Mouse (Mus musculus) CD4-positive, CD25-positive, alpha-beta regulatory T cell, adult 2 months (primary cell): ENCODE measurements around the gene Kif27.
"Not testable (repeated sequence)": the region's sequence is repeated elsewhere in the genome, so short reads cannot be mapped to it uniquely, and the experiment has no call there.

Experiments used
- DNase-seq: peaks from one replicate; pipeline ENCODE4 v3.0.0-alpha.2; 2012; ENCODE audit warnings: low read depth, low spot score

Kif27 gene

DNA sequence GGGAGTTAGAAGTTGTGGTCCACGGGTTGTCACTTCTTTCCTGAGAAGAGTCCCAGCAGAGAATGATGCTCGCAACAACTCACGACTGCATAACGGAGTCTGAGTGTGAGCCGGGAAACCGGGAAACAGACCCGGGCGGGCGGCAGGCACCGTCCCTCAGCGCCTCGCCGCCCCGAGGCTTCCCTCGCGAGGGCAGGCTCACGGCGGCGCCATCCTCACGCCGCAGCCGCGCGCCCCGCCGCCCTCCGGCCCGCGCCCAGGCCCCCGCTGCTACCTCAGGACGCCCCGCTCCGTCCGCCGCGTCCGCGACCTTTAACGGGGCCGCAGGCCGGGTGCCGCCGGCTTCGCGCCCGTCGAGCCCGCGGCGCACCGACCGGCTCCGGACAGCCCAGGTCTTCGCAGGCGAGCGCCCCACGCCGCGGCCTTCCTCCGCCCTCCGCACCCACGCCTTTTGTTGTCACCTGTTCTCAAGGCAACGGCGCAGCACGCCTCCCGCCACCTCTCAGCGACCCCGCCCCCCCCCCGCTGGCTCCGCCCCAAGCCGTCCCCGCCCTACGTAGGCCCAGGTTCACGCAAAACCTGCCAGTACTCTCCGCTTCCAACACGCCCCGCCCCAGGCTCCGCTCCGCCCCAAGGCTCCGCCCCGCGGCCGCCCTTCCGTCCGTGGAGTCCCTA is at the start of gene Kif27:
Gene Kif27 (minus strand): TSS at position 494 of the 675 bp plus-strand sequence.
- peak; percentile 97 for DNase-seq

DNA sequence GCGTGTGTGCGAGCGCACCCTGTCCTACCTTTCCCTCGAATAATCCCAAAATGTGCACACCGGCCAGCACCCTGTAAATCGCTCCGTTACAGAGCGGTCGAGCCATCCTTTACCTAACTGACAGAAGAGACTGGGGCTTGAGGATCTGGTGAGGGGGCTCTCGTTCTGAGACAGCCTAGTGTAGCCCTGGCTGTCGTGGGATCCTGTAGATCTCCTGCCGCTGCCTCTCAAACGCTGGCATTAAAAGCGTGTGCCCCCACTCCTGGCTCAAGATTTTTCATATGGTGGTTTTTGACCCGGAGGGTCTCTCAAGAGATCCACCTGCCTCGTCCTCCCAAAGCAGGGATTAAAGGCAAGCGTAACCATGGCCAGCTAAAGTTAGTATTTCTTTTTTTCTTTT is 44.3 kb upstream of the Kif27 start, which contains the start of gene Hnrnpk:
Gene Hnrnpk (minus strand): TSS at position 101 of the 400 bp plus-strand sequence.
- DNase-seq: not testable (repeated sequence)

DNA sequence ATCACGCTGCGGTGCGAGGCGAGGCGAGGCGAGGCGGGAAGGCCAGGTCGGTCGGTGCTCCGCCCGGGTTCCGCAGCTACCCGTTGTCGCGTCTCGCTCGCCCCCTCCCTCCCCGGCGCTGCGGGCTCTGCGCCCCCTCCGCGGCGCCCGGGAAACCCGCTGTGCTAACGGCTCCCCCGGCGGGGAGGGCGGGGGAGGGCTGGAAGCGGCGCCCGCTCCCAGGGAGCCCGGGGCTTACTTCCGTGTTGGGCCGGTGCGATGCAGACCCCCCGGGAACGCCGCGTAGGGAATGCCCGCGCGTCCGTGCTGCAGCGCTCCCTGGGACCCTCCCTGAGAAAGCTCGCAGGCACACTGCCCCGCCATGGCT is 43.8 kb upstream of the Kif27 start:
- no peak for DNase-seq

DNA sequence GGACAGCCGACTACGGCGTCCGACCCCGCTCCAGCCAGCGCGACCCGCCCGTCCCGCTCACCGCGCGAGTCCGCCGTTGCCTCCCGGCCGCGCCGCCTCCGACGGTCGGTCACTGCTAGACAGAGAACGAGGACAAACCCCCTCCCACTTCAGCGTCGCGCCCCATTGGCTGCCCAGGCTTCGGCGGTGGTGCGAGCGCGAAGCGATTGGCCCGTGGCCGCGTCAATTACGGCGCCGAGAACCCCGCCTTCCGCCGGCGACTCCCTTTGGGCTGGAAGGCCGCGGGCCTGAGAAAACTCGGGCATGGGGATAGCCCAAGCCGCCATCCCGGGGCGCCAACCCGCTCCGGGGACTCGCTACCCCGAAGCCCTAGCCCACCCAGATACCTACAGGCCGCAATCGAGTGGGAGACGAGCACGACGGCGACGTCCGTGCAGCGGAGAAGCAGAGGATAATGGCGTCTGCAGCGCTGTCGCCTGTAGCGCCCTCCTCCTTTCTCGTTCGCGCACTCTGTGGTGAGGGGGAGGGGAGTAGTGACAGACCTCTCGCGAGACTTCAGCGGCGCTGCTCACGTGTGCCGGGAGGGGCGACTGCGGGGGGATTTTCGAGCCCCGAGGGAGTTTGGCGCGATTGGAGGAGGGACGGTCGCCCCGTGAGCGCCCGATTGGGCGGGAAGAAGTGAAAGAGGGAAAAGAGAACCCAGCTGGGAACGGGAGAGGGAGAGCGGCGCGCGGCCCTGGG is 43.3 kb upstream of the Kif27 start, which contains the start of gene Rmi1:
Gene Rmi1 (plus strand): TSS at position 246 of the 741 bp plus-strand sequence.
- DNase-seq: peak; percentile 99

DNA sequence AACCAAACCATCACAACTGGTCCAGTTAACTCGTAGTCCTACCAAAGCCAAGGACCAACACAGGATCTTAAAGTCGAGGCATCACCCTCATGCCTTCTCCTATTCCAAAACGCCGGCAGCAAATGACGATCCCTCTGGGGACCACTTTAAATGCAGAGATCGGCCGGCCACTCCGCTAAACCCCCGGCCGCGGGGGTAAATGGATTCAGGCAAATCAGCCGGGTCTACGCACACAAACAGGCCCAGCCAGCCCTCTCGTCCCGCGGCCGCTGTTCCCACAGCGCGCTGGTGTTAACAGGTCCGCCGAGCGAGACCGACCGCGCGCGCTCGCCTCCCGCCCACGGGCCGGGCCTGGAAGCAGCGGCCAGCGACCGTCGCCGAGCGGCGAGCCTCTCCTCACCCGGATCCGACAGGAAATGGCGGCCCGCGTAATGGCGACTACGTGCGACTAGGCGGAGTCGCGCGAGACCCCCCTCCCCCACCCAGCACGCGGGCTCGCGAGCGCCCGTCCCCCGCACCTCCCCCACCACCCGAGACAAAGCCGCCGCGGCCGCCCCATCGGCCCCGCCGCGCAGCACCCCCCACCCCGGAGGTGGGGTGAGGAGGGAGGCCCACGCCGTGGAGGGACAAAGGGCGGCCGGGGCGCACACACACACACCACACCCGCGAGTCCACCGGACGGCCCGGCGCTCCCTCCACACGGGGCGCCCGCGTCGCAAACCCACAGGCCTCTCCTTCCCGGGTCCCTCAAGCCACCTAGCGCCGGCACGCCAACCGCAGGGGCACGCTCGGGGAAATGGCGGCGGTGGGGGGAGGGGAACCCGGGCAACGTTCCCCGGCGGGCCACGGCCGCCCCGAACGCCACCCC is 42.4 kb upstream of the Kif27 start:
- peak; percentile 92 for DNase-seq

DNA sequence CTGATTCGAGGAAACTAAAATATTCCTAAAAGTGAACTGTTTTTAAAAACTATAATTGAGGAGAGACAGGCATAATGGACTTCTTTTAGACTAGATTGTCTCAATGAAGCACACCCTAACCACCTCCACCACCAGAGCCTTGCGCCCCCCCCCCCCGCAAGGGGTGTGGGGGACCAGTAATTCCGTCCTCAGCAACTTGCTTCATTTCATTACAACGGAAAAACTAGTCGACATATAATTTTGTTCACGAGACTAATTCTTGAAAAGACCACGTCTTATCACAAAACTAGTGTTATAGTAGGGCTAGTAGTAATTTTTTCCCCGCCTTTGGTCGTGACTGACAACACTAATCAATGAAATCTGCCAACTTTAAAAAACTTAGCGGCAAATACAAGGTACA is 41.7 kb upstream of the Kif27 start:
- peak; percentile 39 for DNase-seq

DNA sequence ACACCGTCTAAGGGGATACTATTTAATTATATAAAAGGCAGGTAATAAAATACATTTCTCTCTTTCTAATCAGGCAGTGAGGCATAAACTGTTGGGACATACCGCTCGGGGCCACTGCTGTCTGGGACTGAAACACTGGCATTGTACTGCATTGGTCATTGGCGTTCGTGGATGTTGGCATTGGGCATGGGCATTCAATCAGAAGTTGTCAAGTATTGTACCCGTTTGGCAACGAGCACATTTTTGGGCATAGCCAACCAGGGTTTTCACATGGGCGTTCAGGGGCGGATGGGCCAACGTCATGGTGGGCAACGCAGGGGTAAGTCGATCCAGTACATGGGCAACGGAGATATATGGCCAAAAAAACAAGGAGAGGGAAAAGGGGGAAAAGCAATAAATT is 38.7 kb upstream of the Kif27 start:
- no peak for DNase-seq

DNA sequence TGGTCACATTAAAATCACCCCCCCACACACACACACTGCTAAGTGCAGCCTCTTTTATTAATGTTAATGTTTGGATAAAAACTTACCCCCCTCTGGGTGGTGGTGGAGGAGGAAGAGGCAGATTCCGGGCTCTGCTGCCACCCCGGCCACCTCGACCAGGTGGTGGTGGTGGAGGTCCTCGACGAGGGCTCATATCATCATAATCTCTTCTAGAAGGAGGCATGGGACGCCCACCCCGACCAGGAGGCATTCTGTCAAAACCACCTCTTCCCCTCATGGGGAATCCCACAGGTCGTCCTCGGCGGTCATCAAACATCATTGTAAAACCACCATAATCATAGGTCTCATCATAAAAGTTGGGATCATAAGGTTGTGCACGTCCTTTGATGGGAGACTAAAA is 35.5 kb upstream of the Kif27 start:
- not testable (repeated sequence) for DNase-seq

DNA sequence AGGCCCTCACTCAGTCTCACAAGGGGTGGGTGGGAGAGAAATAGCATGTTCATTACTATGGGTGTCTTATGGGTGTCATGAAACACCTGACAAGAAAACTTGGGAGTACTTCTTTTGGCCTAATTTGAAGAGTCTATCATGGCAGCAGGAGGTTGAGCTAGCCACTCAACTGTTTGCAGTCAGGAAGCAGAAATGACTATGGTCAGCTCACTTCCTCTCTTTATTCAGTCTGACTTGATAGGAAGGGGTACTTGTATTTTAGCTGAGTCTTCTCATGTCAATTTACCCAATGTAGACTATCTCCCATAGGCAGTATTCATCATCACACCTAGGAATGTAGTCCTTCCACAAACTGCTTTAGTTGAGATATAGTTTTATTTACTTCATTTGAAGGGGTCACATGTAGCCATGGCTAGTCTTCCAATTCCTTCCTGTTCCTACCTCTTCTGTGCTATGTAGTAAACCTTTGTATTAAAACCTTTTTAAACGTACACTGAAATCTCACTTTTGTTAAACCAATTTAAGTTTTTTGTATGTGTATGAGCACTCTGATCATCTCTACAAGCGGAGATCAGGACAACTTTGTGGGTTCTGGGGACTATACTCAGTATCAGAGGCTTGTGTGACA is 30.5 kb upstream of the Kif27 start:
- DNase-seq: no peak

DNA sequence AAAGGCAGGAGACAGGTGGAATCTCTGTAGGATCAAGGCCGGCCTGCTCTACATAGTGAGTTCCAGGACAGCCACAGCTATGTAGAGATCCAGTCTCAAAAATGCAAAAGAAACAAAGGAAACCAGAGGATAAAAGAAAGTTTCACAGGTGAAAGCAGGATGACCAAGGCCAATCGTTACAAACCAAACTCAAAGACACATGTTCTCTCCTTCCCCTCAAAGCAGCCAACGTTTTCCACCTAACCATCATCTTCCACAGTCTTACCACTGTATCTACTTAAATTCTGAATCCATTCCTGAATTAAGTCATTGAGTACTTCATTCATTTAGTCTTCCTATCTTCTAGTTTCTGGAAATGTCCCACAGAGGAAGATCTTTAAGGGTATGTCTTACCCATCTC is 29.5 kb upstream of the Kif27 start:
- no peak for DNase-seq

DNA sequence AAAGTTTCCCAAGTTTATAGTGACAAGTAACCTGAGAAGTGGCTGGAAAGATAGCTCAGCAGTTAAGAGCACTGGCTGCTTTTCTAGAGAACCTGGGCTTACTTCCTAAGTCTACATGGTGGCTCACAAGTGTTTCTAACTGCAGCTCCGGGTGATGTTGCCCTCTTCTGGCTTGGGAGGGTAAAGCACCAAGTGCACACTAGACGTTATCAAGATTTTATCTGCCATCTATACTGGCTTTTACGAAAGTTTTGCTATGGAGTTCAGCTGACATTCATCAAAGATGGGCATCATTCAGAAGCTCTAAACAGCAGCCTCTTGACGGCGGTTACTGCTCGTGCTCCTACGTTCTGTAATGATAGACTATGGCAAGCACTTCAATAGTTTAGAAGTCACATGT is 29.0 kb upstream of the Kif27 start:
- DNase-seq: peak; percentile 91

DNA sequence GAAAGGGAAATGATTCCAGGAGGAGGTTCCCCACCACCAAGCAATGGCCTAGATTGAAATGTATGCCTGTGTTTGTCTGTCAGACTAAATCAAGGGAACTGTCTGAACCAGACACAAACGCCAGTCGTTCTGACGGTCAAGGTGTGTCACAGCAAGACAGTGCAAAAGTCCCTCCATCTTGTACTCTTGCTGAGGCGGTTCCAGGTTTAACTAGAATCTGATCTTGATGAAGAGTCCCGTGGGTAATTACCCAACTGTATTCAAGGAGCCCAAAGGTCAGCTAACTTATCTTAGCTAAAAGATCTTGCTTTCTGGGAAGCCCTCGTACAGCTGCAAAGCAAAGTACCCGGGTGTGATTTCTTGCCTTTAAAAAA is 26.6 kb upstream of the Kif27 start:
- DNase-seq: no peak

DNA sequence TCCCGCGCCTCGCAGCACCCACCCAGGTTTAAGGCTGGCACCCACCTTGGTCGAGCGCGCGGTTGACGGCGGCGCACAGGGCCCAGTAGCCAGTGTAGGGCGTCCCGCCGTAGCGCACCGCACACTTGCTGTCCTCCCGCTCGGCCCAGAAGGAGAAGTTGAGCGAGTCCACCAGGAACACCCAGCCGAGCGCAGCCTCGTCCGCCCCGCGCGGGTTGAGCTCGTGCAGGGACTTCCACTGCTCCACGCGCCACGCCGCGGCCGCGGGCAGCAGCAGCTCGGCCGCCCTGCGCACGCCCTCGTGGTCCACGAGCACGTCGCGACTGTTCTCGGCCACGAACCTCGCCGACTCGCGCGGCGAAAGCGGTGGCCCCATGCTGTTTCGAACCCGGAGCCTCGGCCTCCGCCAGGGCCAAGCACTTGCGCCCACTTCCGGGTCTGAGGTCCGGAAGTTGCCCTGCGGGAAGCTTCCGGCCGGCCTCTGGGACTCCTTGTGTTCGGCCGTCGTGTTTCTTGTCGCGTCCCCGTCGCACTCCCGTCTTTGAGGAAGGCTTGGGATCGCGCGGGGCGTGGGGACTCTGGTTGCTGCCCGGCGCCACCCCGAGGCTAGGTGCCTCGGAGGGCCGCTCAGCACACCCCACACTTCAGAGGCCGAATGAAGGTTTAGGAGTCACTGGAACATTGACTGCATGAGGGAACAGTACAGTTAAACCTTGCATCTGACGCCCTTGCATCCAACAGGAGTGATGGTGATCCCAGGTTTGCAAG is 26.0 kb upstream of the Kif27 start, which contains the start of gene 2210016F16Rik:
Gene 2210016F16Rik (minus strand): TSS at position 447 of the 768 bp plus-strand sequence.
- peak; percentile 70 for DNase-seq

DNA sequence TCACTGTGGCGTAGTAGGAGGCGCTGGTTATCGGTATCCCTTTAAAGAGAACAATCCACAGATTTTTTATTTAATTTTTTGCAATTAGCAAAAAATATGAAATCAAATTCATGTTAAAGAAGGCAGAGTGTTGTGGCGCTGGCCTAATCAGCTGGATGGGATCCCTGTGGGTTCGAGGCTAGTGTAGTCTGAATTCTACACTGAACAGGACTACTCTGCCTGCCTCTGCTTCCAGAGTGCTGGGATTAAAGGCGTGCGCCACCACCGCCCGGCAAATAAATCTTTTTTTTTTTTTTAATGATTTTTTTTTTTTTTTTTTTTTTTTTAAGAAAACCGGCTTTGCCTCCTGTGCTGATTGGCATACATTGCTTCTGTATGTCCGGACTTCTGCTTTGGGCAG is 25.4 kb upstream of the Kif27 start:
- DNase-seq: no peak

DNA sequence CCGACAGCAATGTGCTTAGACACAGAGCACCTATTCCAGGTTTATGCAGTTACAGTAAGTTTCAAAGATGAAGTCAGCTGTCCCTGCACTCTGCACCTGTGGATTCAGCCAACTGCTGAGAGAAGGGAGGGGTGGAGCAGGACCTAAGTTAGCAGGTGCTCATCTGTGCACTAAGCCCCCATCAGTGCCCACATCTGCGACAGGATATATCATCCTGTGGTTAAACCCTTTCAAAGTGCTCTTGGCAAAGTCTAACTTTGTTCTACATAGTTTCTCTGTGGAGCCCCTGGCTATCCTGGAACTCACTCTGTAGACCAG is 14.2 kb upstream of the Kif27 start:
- DNase-seq: no peak

DNA sequence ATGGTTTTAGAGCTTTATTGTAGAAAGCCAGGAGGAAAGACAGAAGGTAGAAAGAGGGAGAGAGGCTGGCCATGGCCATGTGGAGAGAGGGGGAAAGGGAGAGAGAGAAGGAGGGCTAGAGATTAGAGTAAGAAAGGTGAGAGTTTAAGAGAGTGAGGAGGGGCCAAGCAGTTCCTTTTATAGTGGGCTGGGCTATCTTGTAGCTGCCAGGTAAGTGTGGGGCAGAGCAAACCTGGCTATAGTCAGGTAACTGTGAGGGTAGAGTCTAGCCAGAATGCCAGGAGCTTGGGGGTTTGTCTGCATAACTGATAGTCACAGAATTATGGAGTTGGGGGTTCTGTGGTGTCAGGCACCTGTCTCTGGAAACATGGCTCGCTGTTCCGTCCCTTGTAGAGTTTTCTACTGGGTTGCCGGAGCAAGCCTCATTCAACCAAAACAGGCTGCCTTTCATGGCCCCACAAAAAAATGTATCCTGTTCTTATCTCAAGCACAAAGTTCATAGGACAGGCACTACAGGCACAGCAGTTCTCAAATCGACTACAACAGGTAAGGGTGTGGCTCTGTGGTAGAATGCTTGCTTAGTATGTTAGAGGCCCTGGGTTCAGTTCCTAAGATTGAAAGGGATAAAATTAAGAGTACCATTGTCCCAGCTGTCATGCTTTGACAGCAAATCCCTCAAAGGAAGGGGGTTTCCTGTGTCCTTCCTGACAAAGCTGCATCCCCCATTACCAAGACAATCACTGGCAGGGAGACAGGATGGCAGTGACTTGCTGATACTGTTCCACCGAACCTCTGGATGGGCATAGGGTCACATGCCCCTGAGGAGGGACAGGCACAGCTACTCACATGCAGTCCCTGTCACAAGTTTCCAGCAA is 13.6 kb upstream of the Kif27 start:
- no peak for DNase-seq

DNA sequence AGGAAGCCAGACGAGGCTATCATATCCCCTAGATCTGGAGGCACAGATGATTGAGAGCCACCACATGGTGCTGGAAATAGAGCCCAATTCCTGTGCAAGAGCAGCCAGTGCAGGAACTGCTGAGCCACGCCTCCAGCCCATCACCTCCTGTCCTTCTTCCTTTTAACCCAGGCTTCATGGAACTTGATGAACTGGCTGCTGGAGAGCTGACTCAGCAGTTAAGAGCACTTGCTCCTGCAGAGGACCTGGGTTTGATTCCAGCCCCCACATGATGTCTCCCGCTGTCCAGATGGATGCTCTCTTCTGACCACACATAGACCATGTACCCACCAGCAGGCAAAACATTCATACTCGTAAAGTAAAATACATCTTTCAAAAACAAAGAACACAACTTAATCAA is 9.9 kb upstream of the Kif27 start:
- no peak for DNase-seq

DNA sequence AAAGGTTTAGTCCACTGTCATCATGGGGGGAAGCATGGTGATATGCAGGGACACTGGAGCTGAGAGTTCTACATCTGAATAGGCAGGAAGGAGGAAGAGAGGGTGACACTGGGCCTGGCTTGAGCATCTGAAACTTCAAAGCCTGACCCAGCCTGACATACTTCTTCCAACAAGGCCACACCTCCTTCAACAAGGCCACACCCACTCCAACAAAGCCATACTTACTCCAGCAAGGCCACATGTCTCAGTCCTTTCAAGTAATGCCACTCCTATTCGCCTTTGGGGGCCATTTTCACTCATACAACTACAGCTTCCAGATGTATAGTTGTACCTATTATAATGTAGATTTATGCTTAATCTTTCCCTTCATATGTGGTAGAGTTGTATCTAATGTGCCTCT is 8.7 kb upstream of the Kif27 start:
- DNase-seq: no peak

DNA sequence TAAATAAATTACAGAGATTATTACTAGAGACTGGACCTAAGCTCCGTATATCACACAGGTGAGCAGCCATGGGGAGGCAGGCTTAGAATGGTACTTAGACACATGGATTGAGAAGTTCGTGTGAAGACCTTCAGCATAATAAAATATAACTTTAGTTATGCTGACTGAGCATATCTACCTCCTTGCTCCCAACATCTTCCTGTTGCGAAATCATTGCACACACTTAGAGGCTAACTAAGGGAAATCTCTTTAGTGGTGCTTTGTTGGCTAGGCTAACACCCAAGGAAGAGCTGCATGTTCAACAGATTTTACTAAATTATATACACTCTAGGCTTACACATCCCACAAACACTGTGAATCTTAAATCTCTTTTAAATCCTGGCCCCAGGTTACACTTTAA is 7.5 kb upstream of the Kif27 start:
- DNase-seq: no peak

DNA sequence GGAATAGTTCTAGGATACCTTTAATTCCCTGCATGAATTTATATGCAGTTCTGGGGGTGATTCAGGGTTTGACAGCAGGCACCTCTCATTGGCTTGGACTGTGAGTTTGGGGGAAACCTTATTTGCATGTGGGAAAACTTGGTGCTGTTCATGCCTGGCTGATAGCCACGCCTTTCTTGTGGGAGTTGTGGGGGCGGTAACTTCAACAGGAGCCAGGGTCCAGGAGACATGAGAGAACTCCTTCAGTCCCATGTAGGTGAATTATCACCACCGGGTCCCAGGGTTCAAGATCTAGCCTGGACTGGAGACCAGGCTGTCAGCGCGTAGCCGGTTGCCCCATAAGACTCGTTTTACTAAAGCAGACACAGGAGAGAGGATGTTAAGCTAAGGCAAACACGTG is 6.3 kb upstream of the Kif27 start:
- not testable (repeated sequence) for DNase-seq
